Mouse (Mus musculus): ENCODE measurements around the gene Celsr1. TPM values are rescaled to one million over a fixed set of nuclear protein-coding genes. Genes with fewer than 3 reads are reported as not detected.

The Celsr1 gene
- polyA plus RNA-seq, 1 experiment = 0.06 TPM

DNA sequence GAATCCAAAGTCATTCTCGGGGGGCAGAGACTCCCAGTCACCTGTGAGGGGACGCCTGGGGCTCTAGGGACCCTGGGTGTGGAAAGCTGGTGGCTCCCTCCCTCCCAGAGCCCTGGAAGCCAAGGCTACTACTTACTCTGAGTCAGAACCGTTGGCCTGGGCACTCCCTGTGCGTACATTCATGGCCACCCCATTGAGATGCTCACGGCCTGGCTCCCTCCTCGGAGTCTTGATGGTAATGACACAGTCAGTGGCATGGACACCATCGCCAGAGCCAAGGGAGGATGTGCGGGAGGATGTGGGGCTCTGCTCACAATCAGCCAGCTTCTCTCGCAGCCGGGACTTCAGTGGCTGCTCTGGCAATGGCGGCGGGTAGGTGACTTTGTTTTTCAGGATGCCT, 132.8 kb downstream of the Celsr1 start:
- Histone ChIP-seq H3K27me3 (ENCODE audit: control insufficient read depth, insufficient read depth, insufficient read length) (no peaks in the 10 kb centered on the region), H3K36me3 (ENCODE audit: control insufficient read depth, insufficient read depth) (peaks cover 6% of the 10 kb centered on the region), H3ac (ENCODE audit: control insufficient read depth, insufficient read length) (no peak overlapping the region), H3K4me3 (no peak overlapping the region), H3K4me2 (ENCODE audit: low read depth) (no peak overlapping the region), H3K79me2 (ENCODE audit: control insufficient read depth, insufficient read depth) (no peaks in the 10 kb centered on the region)
- no peak for TF ChIP-seq TCF3 (IDR thresholded peaks at IDR 0.05; ENCODE audit: insufficient read length, low read depth)
- TF ChIP-seq USF1 (IDR thresholded peaks at IDR 0.05; ENCODE audit: low read depth) = no peak
- TF ChIP-seq SRF (IDR thresholded peaks at IDR 0.05; ENCODE audit: control insufficient read depth, insufficient read length, low read depth) = no peak
- no peak for TF ChIP-seq TCF12 (IDR thresholded peaks at IDR 0.05; ENCODE audit: insufficient read depth, poor library complexity, severe bottlenecking)
- TF ChIP-seq POLR2A (IDR thresholded peaks at IDR 0.05; ENCODE audit: insufficient read length, low read depth) = no peak
- no peak for TF ChIP-seq MYOD1 (IDR thresholded peaks at IDR 0.05; ENCODE audit: control insufficient read depth in 1 of 3, insufficient read length in 2 of 3, low read depth in 2 of 3)

- TF ChIP-seq E2F4 (IDR thresholded peaks at IDR 0.05; ENCODE audit: insufficient read depth) (no peak), MYOG (IDR thresholded peaks at IDR 0.05; ENCODE audit: control insufficient read depth in 1 of 3, insufficient read depth in 1 of 3, insufficient read length in 2 of 3, low read depth in 2 of 3) (no peak), MAX (IDR thresholded peaks at IDR 0.05; ENCODE audit: low read depth) (no peak), POLR2AphosphoS2 (IDR thresholded peaks at IDR 0.05; ENCODE audit: insufficient read length, low read depth) (peak; percentile 55)
- Histone ChIP-seq H3K4me2 (ENCODE audit: low read depth) (no peak overlapping the region), H3K36me3 (ENCODE audit: control insufficient read depth, insufficient read depth) (peaks cover 11% of the 10 kb centered on the region), H3K4me3 (no peak overlapping the region), H3ac (ENCODE audit: control insufficient read depth, insufficient read length) (no peak overlapping the region), H3K79me2 (ENCODE audit: control insufficient read depth, insufficient read depth) (no peaks in the 10 kb centered on the region), H3K27me3 (ENCODE audit: control insufficient read depth, insufficient read depth, insufficient read length) (no peaks in the 10 kb centered on the region)
Measured at GRCm38 (mm10) chr15:85900318-85900717, 133.3 kb downstream of the Celsr1 start.

DNA sequence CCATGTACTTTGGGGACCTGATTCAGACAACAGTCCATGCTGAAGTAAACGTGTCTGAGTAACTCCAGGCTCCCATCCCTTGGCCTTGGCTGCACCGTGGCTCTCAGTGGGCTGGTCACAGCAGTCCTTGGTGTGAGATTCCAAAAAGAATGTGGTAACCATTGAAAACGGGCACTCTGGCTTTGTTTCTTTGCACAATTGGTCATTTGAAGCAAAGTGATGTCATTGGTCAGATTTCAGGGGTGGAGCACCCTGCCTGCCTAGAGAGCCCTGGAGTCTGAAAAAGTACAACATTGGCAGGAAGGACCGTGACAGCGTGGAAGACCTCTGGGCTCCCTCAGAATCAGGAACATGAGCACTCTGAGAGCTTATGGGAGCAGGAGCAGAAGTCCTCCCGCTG, 134.2 kb downstream of the Celsr1 start:
- no peak overlapping the region for H3ac ChIP-seq (ENCODE audit: control insufficient read depth, insufficient read length)
- no peak overlapping the region for H3K4me2 ChIP-seq (ENCODE audit: low read depth)
- H3K27me3 ChIP-seq (ENCODE audit: control insufficient read depth, insufficient read depth, insufficient read length) = no peaks in the 10 kb centered on the region
- no peak for TF ChIP-seq MYOD1 (IDR thresholded peaks at IDR 0.05; ENCODE audit: control insufficient read depth in 1 of 3, insufficient read length in 2 of 3, low read depth in 2 of 3)
- no peak for TF ChIP-seq MYOG (IDR thresholded peaks at IDR 0.05; ENCODE audit: control insufficient read depth in 1 of 3, insufficient read depth in 1 of 3, insufficient read length in 2 of 3, low read depth in 2 of 3)
- no peak for TF ChIP-seq USF1 (IDR thresholded peaks at IDR 0.05; ENCODE audit: low read depth)
- no peak for TF ChIP-seq E2F4 (IDR thresholded peaks at IDR 0.05; ENCODE audit: insufficient read depth)
- no peak for TF ChIP-seq REST (IDR thresholded peaks at IDR 0.05; ENCODE audit: insufficient read depth, insufficient read length)
- TF ChIP-seq TCF12 (IDR thresholded peaks at IDR 0.05; ENCODE audit: insufficient read depth, poor library complexity, severe bottlenecking) = no peak
- no peak for TF ChIP-seq TCF3 (IDR thresholded peaks at IDR 0.05; ENCODE audit: insufficient read length, low read depth)
- no peak for TF ChIP-seq MAX (IDR thresholded peaks at IDR 0.05; ENCODE audit: low read depth)
- no peak for TF ChIP-seq SRF (IDR thresholded peaks at IDR 0.05; ENCODE audit: control insufficient read depth, insufficient read length, low read depth)
- TF ChIP-seq POLR2AphosphoS2 (IDR thresholded peaks at IDR 0.05; ENCODE audit: insufficient read length, low read depth) = no peak
- no peak for TF ChIP-seq CEBPB (IDR thresholded peaks at IDR 0.05; ENCODE audit: insufficient read depth, poor library complexity, severe bottlenecking)
- TF ChIP-seq POLR2A (IDR thresholded peaks at IDR 0.05; ENCODE audit: insufficient read length, low read depth) = no peak
- H3K4me3 ChIP-seq = no peak overlapping the region
- no peaks in the 10 kb centered on the region for H3K79me2 ChIP-seq (ENCODE audit: control insufficient read depth, insufficient read depth)
- peaks cover 20% of the 10 kb centered on the region for H3K36me3 ChIP-seq (ENCODE audit: control insufficient read depth, insufficient read depth)

DNA sequence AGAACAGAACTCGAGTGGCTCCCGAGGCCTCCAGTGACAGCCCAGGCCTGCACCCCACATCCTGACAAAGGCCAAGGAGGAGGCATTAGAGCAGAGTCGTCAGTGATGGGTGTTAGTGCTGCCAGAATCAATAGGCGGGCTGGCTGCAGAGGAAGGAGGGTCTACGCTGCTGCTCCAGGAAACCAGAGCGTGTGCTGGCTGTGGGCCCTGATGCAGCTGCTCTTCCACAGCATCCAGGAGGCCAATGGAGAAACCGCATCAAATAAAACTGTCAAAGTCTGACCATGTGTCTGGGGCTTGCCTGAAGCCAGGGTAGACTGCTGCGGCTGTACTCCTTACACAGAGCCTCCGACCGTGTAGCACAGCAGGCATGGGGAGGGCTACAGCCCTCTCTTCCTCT, 136.5 kb downstream of the Celsr1 start:
- TF ChIP-seq POLR2A (IDR thresholded peaks at IDR 0.05; ENCODE audit: insufficient read length, low read depth) (no peak), SRF (IDR thresholded peaks at IDR 0.05; ENCODE audit: control insufficient read depth, insufficient read length, low read depth) (no peak), TCF12 (IDR thresholded peaks at IDR 0.05; ENCODE audit: insufficient read depth, poor library complexity, severe bottlenecking) (no peak), POLR2AphosphoS2 (IDR thresholded peaks at IDR 0.05; ENCODE audit: insufficient read length, low read depth) (no peak), MYOD1 (IDR thresholded peaks at IDR 0.05; ENCODE audit: control insufficient read depth in 1 of 3, insufficient read length in 2 of 3, low read depth in 2 of 3) (no peak), REST (IDR thresholded peaks at IDR 0.05; ENCODE audit: insufficient read depth, insufficient read length) (no peak), MYOG (IDR thresholded peaks at IDR 0.05; ENCODE audit: control insufficient read depth in 1 of 3, insufficient read depth in 1 of 3, insufficient read length in 2 of 3, low read depth in 2 of 3) (no peak), USF1 (IDR thresholded peaks at IDR 0.05; ENCODE audit: low read depth) (no peak), E2F4 (IDR thresholded peaks at IDR 0.05; ENCODE audit: insufficient read depth) (no peak), CEBPB (IDR thresholded peaks at IDR 0.05; ENCODE audit: insufficient read depth, poor library complexity, severe bottlenecking) (no peak), TCF3 (IDR thresholded peaks at IDR 0.05; ENCODE audit: insufficient read length, low read depth) (no peak), MAX (IDR thresholded peaks at IDR 0.05; ENCODE audit: low read depth) (no peak)
- Histone ChIP-seq H3K4me2 (ENCODE audit: low read depth) (no peak overlapping the region), H3K27me3 (ENCODE audit: control insufficient read depth, insufficient read depth, insufficient read length) (no peaks in the 10 kb centered on the region), H3K4me3 (no peak overlapping the region), H3K36me3 (ENCODE audit: control insufficient read depth, insufficient read depth) (peaks cover 36% of the 10 kb centered on the region), H3ac (ENCODE audit: control insufficient read depth, insufficient read length) (no peak overlapping the region), H3K79me2 (ENCODE audit: control insufficient read depth, insufficient read depth) (no peaks in the 10 kb centered on the region)

DNA sequence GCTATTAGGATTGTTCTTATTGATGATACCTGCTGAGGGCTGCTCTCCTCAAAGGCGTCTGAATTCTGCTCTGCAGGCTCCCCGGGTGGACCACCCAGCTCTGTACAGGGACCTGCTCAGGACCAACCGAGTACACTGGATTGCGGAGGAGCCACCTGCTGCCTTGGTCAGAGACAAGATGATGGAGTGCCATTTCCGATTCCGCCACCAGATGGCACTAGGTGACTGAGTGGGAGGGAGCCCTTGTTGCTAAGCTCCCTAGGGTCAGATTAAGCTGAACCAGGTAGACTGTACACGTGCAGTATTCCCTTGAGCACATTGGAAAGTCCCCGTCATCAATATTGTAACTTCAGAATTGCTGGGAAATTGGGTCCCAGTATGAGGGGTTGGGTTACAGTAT, 137.3 kb downstream of the Celsr1 start:
- TF ChIP-seq MAX (IDR thresholded peaks at IDR 0.05; ENCODE audit: low read depth) (no peak), REST (IDR thresholded peaks at IDR 0.05; ENCODE audit: insufficient read depth, insufficient read length) (no peak), SRF (IDR thresholded peaks at IDR 0.05; ENCODE audit: control insufficient read depth, insufficient read length, low read depth) (no peak), TCF12 (IDR thresholded peaks at IDR 0.05; ENCODE audit: insufficient read depth, poor library complexity, severe bottlenecking) (no peak), MYOG (IDR thresholded peaks at IDR 0.05; ENCODE audit: control insufficient read depth in 1 of 3, insufficient read depth in 1 of 3, insufficient read length in 2 of 3, low read depth in 2 of 3) (no peak)
- Histone ChIP-seq H3K4me2 (ENCODE audit: low read depth) (no peak overlapping the region), H3K79me2 (ENCODE audit: control insufficient read depth, insufficient read depth) (no peaks in the 10 kb centered on the region), H3K27me3 (ENCODE audit: control insufficient read depth, insufficient read depth, insufficient read length) (no peaks in the 10 kb centered on the region), H3ac (ENCODE audit: control insufficient read depth, insufficient read length) (no peak overlapping the region), H3K4me3 (no peak overlapping the region), H3K36me3 (ENCODE audit: control insufficient read depth, insufficient read depth) (peaks cover 45% of the 10 kb centered on the region)

All from myocyte (in vitro differentiated cells).